Mouse (Mus musculus): Measurements from ENCODE around the gene Prrc2b.

Prrc2b gene

GRCm38 (mm10) chr2:32235433-32235832 is 84.6 kb downstream of the Prrc2b start:
- no peak for DNase-seq (ENCODE audit: low read depth, low spot score)

DNA sequence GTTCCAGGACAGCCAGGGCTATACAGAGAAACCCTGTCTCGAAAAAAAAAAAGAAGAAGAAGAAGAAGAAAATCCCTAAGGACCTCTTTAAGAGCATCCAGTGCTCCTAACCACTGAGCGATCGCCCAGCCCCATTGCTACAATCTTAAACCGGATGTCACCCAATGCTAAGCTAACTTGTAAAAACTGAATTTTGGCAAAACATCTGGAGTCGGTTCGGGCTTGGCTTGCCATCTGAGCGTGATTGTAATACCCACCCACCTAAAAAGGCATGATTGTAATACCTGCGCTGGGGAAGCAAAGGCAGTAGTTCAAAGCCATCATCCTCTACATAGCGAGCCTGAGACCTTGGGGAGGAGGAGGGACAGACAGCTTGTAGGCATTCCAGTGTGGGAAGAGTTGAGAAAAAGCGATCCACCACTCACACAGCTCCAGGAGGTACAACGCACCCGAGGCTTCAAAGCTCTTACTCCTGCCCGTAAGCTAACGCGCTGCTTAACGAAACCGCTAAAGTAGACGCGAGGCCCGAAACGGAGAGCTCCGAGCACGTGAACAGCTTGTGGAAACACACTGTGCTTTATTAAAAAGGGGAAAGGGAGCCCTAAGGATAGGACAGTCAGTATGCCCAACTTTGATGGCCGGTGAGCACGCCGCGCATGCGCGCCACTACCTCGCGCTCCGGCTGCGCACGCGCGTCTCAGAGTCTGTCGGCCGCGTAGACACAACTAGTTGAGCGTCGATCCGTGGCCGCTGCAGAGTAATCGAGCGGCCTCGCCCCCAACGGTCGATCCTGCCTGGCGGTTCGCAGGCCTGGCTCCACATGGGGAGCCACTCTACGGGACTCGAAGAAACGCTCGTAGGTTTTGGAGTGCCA is 85.2 kb downstream of the Prrc2b start, which contains the start of gene Pomt1:
Gene Pomt1 (plus strand): TSS at position 705 of the 874 bp plus-strand sequence.
- DNase-seq (ENCODE audit: low read depth, low spot score) = peak; percentile 96

DNA sequence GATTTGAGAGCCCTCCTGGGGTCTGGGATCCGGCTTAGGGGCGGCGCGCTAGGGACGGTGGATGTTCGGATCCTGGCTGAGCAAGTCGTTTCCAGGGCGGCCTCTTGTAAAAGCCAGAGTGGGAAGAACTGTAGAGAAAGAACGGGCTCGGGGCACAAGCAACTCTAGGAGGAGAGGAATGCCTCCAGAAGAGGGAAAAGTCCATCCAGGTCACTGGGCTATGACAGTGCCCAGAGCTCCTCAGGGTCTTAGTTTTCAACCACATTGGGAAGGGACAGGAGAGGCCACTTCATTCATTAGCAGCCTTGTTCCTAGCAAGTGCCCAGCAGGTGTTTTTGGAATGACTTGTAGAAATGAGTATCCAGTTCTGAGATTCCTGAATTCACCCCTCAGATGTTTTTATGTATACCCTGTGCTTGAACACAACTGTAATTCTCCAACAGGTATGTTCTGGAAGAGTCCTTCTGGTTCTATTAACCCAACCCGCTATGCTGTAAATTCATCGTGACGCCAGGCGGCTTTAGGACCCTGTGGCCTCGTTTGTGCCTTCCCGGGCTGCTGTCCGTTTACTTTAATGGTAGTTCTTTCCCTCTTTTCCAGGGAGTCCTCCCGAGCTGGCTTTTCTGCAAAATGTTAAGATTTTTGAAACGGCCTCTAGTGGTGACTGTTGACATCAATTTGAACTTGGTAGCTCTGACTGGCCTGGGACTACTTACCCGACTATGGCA is 86.0 kb downstream of the Prrc2b start:
- DNase-seq (ENCODE audit: low read depth, low spot score) = peak; percentile 53

- no peak for DNase-seq (ENCODE audit: low read depth, low spot score)
Observed at GRCm38 (mm10) chr2:32237571-32237970, 86.7 kb downstream of the Prrc2b start.

GRCm38 (mm10) chr2:32238708-32239435 is 88.0 kb downstream of the Prrc2b start:
- DNase-seq (ENCODE audit: low read depth, low spot score) = no peak

- DNase-seq (ENCODE audit: low read depth, low spot score) = no peak
Observed at GRCm38 (mm10) chr2:32240591-32240990, 89.7 kb downstream of the Prrc2b start.

- no peak for DNase-seq (ENCODE audit: low read depth, low spot score)
Observed at GRCm38 (mm10) chr2:32242986-32243385, 92.1 kb downstream of the Prrc2b start.

GRCm38 (mm10) chr2:32246741-32247140 is 95.9 kb downstream of the Prrc2b start:
- no peak for DNase-seq (ENCODE audit: low read depth, low spot score)

DNA sequence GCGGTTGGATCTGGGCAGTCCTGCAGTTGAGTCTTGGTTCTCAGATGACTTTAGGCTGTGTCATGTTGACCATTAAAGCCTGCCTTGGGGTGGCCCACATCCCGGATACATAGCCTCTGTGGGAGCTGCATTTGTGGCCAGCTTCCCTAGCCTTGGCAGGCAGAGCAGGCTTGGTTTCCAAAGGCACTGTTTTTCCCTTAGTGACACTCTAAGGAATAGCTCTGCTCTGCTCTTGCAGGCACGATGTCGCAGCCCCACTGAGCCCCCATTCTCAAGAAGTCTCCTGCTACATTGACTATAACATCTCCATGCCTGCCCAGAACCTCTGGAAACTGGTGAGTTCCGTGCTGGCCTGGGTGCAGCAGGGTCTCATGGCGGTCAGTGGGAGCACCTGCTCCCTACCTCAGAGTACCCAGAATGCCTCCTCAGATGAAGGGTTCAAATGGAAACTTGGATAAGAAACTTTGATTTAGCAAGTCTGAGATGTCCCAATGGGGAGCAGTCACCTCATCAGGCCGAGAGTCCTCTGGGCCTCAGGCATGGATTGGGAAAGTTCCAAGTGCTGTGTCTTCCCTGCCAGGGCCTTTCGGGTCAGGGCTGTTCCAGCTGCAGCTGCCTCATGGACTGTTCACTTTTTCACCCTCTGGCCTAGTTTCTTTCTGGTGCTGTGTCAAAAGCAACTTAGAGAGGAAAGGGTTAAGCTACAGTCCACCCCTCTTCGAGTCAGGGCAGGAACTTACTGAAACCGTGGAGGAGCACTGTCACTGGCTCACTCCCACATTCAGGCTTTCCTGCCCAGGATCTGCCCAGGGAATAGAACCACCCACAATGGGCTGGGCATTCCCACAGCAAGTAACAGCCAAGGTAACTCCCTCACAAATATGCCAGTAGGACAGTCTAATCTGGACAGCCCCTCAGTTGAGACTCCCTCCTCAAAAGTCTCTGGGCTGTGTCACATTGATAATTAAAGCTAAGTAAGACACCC is 97.8 kb downstream of the Prrc2b start:
- no peak for DNase-seq (ENCODE audit: low read depth, low spot score)

GRCm38 (mm10) chr2:32251791-32252527 is 101.1 kb downstream of the Prrc2b start:
- DNase-seq (ENCODE audit: low read depth, low spot score) = no peak

DNA sequence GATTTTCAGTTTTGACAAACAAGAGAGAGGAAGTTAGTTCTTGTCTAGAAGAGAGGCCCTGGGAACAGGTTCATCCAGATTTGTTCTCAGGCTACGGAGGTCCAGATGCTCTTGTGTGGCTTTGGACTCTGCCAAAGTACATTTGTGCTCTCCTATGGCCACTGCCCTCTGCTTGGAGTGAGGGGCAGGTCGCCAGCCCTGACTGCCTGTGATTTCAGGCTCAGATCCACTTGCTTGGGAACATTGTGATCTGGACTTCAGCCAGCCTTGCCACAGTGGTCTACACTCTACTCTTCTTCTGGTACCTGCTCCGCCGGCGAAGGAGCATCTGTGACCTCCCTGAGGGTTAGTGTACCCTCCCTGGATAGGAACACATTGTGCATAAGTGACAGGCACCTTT is 101.8 kb downstream of the Prrc2b start:
- no peak for DNase-seq (ENCODE audit: low read depth, low spot score)

GRCm38 (mm10) chr2:32253352-32253751 is 102.5 kb downstream of the Prrc2b start:
- no peak for DNase-seq (ENCODE audit: low read depth, low spot score)

GRCm38 (mm10) chr2:32254563-32254962 is 103.7 kb downstream of the Prrc2b start:
- no peak for DNase-seq (ENCODE audit: low read depth, low spot score)

- DNase-seq (ENCODE audit: low read depth, low spot score) = no peak
Observed at GRCm38 (mm10) chr2:32256273-32256672, 105.4 kb downstream of the Prrc2b start.

GRCm38 (mm10) chr2:32258887-32259533 is 108.1 kb downstream of the Prrc2b start:
- no peak for DNase-seq (ENCODE audit: low read depth, low spot score)

DNA sequence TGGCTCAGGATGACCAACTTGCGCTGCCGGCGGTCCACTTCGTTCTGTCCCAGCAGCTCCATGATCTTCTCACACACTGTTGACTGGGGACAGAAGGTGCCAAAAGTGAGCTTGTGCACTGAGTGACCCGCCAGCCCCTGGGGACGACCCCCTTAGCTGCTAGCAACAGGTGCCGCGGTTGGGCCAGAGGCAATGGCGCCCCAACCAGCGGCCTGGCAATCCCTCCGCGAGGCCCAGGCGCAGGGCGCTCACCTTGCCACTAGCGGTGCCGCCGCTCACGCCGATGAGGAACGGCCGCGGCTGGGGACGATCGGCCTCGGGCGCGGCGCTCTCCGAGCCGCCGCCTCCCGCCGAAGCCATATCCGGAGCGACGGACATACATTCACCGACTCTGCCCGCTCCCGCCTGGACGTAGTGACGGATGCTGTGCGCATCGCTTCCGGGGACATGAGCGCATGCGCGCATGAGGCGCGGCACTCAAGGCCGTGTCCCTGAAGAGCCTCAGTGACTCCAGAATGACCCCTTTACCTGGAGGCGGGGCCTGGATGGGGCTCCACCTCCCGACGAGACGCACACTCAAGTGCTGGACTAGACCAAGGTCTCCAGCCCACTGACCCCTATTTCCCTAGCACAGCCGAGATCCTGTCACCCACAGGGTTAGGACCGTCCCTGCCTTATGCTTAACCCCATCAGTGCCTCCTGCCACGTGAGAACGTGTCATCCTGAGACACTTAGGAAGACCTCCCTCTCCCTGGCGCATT is 109.0 kb downstream of the Prrc2b start, which contains the start of gene Uck1:
Gene Uck1 (minus strand): TSS at position 503 of the 761 bp plus-strand sequence.
- DNase-seq (ENCODE audit: low read depth, low spot score) = peak; percentile 94

- DNase-seq (ENCODE audit: low read depth, low spot score) = peak; percentile 85
Observed at GRCm38 (mm10) chr2:32260635-32261034, 109.8 kb downstream of the Prrc2b start.

GRCm38 (mm10) chr2:32275823-32276222 is 124.9 kb downstream of the Prrc2b start:
- DNase-seq (ENCODE audit: low read depth, low spot score) = no peak

DNA sequence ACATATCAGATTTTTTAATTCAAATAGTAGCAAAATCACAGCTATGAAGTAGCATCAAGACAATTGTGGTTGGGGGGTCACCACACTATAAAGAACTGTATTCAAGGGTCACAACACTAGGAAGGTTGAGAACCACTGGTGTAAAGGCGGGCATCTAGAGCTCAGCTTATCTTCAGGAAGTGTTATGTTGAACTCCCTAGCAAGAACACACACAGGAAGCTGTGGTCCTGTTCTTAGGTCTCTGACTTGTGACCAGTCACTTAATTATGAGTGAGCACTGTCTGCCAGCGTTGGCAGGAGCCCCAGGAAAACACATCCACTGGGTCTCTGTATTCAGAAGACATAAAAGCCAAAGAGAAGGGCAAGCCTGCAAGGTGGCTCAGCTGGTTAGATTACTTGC is 131.4 kb downstream of the Prrc2b start:
- DNase-seq (ENCODE audit: low read depth, low spot score) = no peak
